Mouse (Mus musculus): ENCODE measurements around the gene Mfrp. TPM values are rescaled to one million over a fixed set of nuclear protein-coding genes. Genes with fewer than 3 reads are reported as not detected.
A peak's percentile ranks its signal among the peaks of the same experiment; 100 is the strongest.

The Mfrp gene
- polyA plus RNA-seq, 1 experiment from 2014 or later: 0.21 TPM

DNA sequence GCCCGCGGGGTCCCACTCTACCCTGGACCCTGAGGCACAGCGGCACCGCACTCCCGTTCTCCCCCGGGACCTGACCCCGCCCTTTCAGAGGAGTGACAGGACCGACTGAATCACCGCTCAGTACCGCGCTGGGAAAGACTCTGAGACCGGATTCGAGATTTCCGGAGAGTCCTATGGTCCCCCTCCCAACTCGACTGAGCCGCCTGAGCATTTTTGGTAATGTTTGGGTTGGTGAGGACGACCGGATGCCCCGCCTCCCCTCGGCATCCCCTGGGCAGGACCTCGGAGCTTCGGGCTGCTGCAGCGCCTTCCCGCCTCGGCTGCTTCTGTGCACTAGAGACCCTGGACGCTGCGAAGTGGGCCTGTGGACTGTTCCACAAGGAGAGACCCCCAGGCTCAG lies 28.5 kb downstream of the Mfrp start:
- Histone ChIP-seq H3K27ac (peak overlapping the region; percentile 91), H3K4me1 (peaks cover 64% of the 10 kb centered on the region), H3K9me3 (no peaks in the 10 kb centered on the region), H3K36me3 (no peaks in the 10 kb centered on the region), H3K4me3 (peak overlapping the region; percentile 63), H3K27me3 (ENCODE audit: insufficient read depth, poor library complexity, severe bottlenecking) (peaks cover 38% of the 10 kb centered on the region)
- DNase-seq (ENCODE audit: low spot score): peak; percentile 88
- under 1% methylated on average over 27 of the region's 27 CpGs for WGBS

DNA sequence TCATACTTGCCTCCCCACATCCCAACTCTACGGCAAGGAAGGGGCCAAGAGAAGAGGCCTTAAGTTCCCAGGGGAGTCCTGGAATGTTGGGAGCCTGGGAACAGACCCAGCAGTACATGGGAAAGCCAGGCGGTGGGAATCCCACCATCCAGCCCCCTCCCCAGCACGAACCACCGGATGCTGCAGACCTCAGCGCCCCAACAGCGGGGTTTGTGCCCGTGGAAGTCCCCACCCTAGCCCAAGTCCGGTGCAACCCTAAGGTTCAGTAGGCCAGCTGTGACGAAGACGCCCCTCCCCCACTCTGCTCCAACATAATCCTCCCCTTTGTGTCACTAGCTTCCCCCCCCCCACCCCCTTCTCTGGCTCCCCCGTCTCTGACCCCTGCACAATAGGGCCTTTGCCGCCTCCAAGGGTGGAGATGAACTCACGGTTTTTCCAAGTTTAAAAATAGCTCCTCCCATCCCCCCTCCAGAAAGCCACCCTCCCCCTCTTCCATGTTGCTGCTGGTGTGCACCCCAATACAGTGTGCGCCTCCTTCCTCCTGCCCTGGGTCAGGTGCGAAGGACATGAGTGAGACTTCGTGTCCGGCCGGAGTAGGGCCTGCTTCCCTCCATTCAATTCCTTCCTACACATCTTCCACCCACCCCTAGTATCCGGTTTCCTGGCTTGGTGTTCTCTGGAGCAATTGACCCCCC lies 29.2 kb downstream of the Mfrp start:
- peak; percentile 80 for DNase-seq (ENCODE audit: low spot score)
- H3K27ac ChIP-seq: peak overlapping the region; percentile 91
- H3K27me3 ChIP-seq (ENCODE audit: insufficient read depth, poor library complexity, severe bottlenecking): peaks cover 45% of the 10 kb centered on the region
- no peaks in the 10 kb centered on the region for H3K36me3 ChIP-seq
- no peaks in the 10 kb centered on the region for H3K9me3 ChIP-seq
- H3K4me1 ChIP-seq: peaks cover 68% of the 10 kb centered on the region
- WGBS: 11% methylated on average over 19 of the region's 19 CpGs
- H3K4me3 ChIP-seq: peak overlapping the region; percentile 63

DNA sequence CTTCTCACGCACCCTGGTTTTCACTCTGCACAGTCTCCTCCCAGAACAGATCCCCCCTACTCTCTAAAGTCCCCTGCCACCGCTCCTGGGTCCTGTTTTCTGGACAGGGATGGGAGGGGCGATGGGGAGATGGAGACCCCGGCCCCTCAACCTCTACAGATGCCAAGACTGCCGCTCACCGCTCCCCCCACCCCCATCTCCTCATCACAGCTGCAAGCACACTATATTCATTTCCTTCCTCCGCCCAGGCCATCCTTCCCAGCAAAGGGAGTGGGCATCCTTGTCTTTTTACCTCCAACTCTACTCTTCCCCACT lies 29.7 kb downstream of the Mfrp start:
- Histone ChIP-seq H3K4me1 (peaks cover 70% of the 10 kb centered on the region), H3K4me3 (0 out of 2 replicates have a peak overlapping the region, but pooled peaks have one; percentile 5), H3K9me3 (no peaks in the 10 kb centered on the region), H3K27ac (peak overlapping the region; percentile 91), H3K27me3 (ENCODE audit: insufficient read depth, poor library complexity, severe bottlenecking) (peaks cover 50% of the 10 kb centered on the region), H3K36me3 (no peaks in the 10 kb centered on the region; the same call in 1 of the 2 replicates)
- DNase-seq (ENCODE audit: low spot score): no peak
- 34% methylated on average over 7 of the region's 7 CpGs for WGBS

DNA sequence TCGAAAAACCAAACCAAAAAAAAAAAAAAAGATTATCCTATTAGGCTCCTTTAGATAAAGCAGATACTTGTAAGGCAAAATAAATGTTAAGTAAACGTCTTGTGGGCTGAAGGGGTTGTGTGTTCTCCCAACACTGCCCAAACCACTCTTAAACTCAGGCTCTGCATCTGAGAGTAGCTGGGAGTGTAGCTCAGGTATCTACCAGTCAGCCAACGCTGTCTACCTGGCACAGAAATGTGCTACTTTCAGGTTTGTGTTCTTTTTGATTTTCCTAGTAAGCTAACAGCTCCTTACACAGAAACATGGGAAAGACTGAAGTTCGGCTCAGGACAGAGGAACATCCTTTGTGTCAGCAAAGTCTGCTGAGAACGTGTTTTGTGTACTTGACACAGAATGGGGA lies 30.7 kb downstream of the Mfrp start:
- 61% methylated on average over 5 of the region's 5 CpGs for WGBS
- peak overlapping the region; percentile 45; the same call in 1 of the 2 replicates for H3K27ac ChIP-seq
- H3K27me3 ChIP-seq (ENCODE audit: insufficient read depth, poor library complexity, severe bottlenecking): peaks cover 59% of the 10 kb centered on the region
- DNase-seq (ENCODE audit: low spot score): no peak
- peaks cover 73% of the 10 kb centered on the region for H3K4me1 ChIP-seq
- H3K36me3 ChIP-seq: peaks cover 9% of the 10 kb centered on the region
- H3K9me3 ChIP-seq: no peaks in the 10 kb centered on the region
- H3K4me3 ChIP-seq: no peak overlapping the region

DNA sequence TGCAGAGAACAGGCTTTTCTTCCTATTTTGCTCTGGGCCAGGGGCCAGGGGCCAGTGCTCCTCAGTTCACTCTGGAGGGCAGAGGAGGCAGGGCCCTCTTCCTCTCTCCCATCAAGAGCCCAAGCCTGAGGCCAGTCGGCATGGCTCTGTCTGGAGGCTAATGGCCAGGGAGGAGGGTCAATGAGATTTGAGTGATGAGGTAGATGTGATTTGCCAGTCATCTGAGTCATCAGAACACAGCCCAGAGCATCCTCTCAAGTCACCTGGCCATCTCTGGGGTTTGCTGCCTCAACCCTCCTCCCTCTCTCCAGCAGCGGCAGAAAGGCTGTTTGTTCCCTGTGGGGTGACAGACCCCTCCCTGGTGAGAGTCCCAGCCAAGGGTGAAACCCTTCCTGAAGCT lies 31.8 kb downstream of the Mfrp start:
- peak overlapping the region; percentile 83 for H3K4me3 ChIP-seq
- peaks cover 70% of the 10 kb centered on the region for H3K4me1 ChIP-seq
- 20% methylated on average over 2 of the region's 2 CpGs for WGBS
- H3K27me3 ChIP-seq (ENCODE audit: insufficient read depth, poor library complexity, severe bottlenecking): peaks cover 60% of the 10 kb centered on the region
- DNase-seq (ENCODE audit: low spot score): no peak
- no peaks in the 10 kb centered on the region for H3K9me3 ChIP-seq
- peaks cover 18% of the 10 kb centered on the region for H3K36me3 ChIP-seq
- peak overlapping the region; percentile 91; the same call in 1 of the 2 replicates for H3K27ac ChIP-seq

DNA sequence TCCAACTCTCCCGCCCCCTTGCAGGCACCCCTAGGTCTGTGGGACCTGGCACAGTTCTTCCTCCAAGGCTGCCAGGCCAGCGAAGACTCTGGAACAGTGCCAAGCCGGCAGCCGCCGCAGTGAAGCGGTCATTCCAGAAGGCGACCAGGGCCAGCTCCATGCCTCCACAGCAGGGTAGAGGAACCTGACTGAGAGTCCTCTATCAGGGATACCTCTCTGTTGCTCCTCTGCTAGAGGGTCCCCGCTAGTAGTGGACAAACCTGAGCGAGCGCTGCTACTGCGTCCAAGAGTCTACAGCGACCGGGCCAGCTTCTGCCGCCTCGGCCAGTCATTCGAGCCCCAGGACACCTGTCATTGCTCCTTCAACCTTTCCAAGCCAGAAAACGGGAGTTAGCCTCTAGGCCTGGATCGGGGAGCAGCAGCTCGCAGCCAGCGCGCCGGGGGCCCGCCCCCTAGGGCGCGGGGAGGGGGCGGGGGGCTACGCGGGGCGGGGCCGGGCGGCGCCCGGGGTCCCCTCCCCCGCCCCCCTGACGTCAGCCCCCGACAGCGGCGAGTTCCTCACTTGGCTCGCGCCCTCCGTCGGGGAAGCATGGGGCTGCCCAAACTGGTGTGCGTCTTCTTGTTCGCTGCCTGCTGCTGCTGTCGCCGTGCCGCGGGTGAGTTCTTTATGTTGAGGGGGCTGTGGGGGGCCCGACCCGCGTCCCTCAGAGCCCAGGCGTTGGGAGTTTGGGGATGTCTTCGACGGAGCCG lies 32.7 kb downstream of the Mfrp start, which contains the start of gene Mcam:
Mcam (plus strand) TSS at position 369 of the 750 bp plus-strand sequence.
- peak within 1 kb of the TSS; percentile 83 for H3K4me3 ChIP-seq
- H3K27me3 ChIP-seq (ENCODE audit: insufficient read depth, poor library complexity, severe bottlenecking): peaks cover 60% of the 10 kb centered on the region
- peak within 1 kb of the TSS; percentile 91 for H3K27ac ChIP-seq
- no peaks in the 10 kb centered on the region for H3K9me3 ChIP-seq
- 1% methylated on average over 49 of the region's 55 CpGs for WGBS
- H3K36me3 ChIP-seq: peaks cover 27% of the 10 kb centered on the region
- H3K4me1 ChIP-seq: peaks cover 71% of the 10 kb centered on the region
- DNase-seq (ENCODE audit: low spot score): peak; percentile 83

DNA sequence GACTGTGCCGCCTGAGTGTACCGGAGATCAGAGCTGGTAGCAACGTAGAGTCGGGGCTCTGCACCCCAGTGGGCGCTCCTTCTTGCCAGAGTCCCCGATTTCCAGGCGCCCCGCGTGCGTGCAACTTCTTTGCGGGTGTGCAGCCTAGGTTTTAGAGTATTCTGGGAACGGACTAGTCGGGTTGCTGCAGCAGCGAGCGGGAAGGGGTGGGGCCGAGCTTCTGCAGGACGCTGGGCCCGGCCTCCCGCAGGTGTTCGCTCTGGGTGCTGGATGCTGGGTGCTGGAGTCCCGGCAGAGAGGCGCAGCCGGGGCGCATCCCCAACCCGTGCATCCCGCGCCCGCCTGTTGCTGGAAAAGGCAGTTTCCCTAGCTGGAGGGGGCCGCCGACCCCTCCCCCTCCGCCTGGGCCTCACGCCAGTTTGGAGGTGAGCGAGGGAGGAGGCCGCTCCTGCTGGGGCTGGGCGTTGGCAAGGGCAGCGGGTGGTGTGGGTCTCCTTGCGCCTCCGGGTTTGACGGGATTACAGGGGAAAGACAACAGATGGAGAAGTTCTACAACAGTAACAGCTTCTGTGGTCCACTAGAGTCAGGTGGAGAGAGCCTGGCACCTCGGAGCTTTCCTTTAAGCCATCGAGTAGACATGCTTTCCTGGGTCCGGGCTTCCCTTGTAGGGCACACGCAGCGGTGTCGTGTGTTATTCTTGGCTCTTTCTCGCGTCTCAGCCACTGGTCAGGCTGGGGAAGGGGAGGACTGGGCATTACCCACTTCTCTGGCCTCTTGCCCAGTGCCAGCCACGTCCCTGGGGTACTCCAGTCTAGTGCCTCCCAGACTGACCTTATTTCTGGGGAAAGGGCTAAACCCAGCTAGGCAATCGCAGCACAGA lies 33.6 kb downstream of the Mfrp start:
- Histone ChIP-seq H3K4me1 (peaks cover 69% of the 10 kb centered on the region), H3K27ac (peak overlapping the region; percentile 91)

DNA sequence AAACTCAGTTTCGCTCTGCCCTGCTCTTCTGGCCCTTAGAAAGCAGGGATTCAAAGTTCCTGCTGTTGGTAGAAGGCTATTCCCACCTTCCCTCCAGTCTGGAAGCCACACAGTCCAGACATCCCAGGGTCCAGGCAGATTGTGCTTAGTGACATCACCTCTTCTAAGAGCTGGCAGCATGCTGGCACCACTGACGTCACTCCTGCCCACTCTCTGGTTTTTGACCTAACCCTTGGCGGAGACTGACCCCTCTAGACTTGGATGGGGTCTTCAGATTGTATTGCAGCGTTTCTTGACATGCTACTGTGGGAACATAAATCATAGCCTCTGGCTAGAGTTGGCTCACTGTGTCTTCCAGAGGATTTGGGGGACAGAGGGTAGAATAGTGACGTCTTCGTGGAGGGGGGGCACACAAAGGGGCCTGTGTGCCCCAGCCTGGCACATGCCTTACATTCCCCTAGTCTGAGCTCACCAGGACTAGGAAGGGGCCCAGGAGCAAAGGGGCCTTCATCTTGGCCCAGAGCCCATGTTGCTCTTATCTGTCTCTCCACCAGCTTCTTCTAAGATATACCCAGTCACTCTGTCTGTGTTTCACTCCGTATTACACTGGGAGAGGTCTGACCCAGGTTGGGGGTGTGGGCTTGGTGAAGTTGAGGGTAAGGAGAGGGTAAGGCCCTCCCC lies 34.3 kb downstream of the Mfrp start:
- DNase-seq (ENCODE audit: low spot score): no peak
- Histone ChIP-seq H3K4me3 (peak overlapping the region; percentile 83), H3K27me3 (ENCODE audit: insufficient read depth, poor library complexity, severe bottlenecking) (peaks cover 58% of the 10 kb centered on the region), H3K36me3 (peaks cover 43% of the 10 kb centered on the region), H3K4me1 (peaks cover 64% of the 10 kb centered on the region), H3K9me3 (no peaks in the 10 kb centered on the region), H3K27ac (peak overlapping the region; percentile 91)
- WGBS: 37% methylated on average over 7 of the region's 7 CpGs

More for the DNA sequence above, 33.6 kb downstream of the Mfrp start:
- Histone ChIP-seq H3K36me3 (peaks cover 36% of the 10 kb centered on the region), H3K9me3 (no peaks in the 10 kb centered on the region), H3K27me3 (ENCODE audit: insufficient read depth, poor library complexity, severe bottlenecking) (peaks cover 60% of the 10 kb centered on the region), H3K4me3 (peak overlapping the region; percentile 83)
- DNase-seq (ENCODE audit: low spot score): no peak
- WGBS: 2% methylated on average over 48 of the region's 49 CpGs

DNA sequence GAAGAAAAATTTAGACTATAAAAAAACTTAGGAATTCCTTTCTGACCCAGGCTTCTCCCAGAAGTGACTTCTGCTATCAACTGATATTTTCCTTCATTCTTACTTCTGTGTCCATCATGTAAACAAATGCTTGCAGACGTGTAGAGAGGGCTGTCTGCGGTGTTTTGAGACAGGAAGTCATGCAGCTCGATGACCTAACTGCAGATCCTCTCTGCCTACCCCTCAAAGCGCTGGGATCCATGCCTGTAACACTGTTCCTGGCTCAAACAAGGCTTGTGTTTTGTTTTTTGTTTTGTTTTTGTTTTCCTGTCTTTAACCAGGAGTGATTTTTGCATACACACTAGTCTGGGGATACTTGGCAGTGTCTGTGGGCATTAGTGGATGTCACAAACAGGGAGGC lies 36.3 kb downstream of the Mfrp start:
- peaks cover 44% of the 10 kb centered on the region for H3K27me3 ChIP-seq (ENCODE audit: insufficient read depth, poor library complexity, severe bottlenecking)
- no peak for DNase-seq (ENCODE audit: low spot score)
- no peaks in the 10 kb centered on the region for H3K9me3 ChIP-seq
- H3K27ac ChIP-seq: no peak overlapping the region
- H3K36me3 ChIP-seq: peaks cover 61% of the 10 kb centered on the region
- H3K4me1 ChIP-seq: peaks cover 57% of the 10 kb centered on the region
- 65% methylated on average over 4 of the region's 4 CpGs for WGBS
- H3K4me3 ChIP-seq: no peak overlapping the region

DNA sequence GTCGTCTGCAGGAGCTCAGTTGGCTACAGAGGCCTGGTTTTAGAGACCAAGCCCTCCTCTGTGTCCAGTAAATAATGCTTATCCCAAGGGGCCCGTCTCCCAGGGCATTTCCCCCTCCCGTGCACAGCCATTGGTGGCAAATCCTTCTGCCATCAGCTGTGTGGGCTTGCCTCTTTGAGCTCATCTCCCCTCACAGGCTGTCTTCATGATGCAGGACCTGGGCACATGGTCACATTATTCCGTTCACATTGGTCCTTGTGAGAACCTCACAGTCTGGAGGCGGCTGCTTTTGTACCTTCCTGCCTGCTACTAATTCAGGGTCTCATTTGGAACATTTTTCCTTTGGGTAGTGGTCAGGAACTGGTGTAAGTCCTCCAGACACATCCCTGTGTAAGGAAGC lies 40.4 kb downstream of the Mfrp start:
- Histone ChIP-seq H3K4me1 (peaks cover 26% of the 10 kb centered on the region), H3K4me3 (no peak overlapping the region), H3K36me3 (peaks cover 86% of the 10 kb centered on the region), H3K27ac (no peak overlapping the region), H3K9me3 (no peaks in the 10 kb centered on the region), H3K27me3 (ENCODE audit: insufficient read depth, poor library complexity, severe bottlenecking) (0 out of 2 replicates have a peak, but pooled peaks cover 3% of the 10 kb centered on the region)
- DNase-seq (ENCODE audit: low spot score): no peak
- 64% methylated on average over 5 of the region's 5 CpGs for WGBS

DNA sequence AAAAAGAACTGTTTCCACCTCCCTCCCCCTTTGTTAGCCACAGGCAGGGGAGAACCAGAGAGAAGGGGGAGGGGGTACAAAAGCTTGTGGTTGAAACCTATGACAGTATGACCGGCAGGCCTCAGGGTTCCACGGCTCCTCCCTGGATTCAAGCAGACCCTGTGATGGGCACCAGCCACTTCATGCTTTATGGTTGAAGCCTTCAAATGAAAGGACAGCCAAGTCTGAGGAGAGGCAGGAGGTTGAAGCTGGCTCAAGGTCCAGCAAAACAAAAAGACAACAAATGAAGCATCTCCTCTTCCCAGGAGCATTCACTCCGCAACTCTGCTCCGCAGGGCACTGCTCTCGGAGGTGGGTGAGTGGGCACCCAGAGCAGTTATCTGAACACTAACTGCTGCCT lies 41.9 kb downstream of the Mfrp start:
- WGBS: 83% methylated on average over 5 of the region's 5 CpGs
- H3K27me3 ChIP-seq (ENCODE audit: insufficient read depth, poor library complexity, severe bottlenecking): no peaks in the 10 kb centered on the region
- no peaks in the 10 kb centered on the region for H3K9me3 ChIP-seq
- peaks cover 75% of the 10 kb centered on the region for H3K36me3 ChIP-seq
- DNase-seq (ENCODE audit: low spot score): no peak
- H3K27ac ChIP-seq: no peak overlapping the region
- no peak overlapping the region for H3K4me3 ChIP-seq
- H3K4me1 ChIP-seq: peaks cover 25% of the 10 kb centered on the region

DNA sequence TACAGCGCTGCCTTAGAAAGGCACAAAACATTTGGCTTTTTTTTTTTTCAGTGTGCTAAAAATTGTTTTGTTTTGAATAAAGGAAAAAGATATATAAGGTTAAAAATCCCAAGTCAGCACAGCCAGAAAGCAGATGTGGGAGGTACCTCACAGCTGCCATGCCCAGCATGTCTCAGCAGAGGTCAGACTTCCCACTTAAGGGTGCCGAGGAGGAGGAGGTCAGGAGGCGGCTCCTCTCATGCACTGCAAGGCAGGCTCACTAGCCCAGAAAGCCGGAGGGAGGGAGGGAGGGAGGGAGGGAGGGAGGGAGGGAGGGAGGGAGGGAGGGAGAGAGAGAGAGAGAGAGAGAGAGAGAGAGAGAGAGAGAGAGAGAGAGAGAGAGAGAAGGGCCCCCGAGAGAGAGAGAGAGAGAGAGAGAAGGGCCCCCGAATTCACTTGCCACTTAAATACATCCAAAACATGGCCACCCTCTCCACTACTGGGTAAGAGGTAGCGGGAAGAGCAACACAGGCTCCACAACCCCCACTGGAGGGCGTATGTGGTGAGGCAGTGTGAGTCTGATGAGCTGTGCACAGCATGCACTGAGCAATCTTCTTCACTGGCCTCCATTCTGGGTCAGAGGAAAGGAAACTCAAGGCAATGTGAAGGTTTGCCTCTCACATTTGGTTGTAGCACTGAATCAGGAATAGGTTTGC lies 42.6 kb downstream of the Mfrp start:
- WGBS: 35% methylated on average over 7 of the region's 8 CpGs
- H3K27ac ChIP-seq: no peak overlapping the region
- peaks cover 75% of the 10 kb centered on the region for H3K36me3 ChIP-seq
- H3K27me3 ChIP-seq (ENCODE audit: insufficient read depth, poor library complexity, severe bottlenecking): no peaks in the 10 kb centered on the region
- no peaks in the 10 kb centered on the region for H3K9me3 ChIP-seq
- DNase-seq (ENCODE audit: low spot score): no peak
- H3K4me3 ChIP-seq: no peak overlapping the region
- peaks cover 20% of the 10 kb centered on the region for H3K4me1 ChIP-seq

Data from heart, embryonic 10.5 days (tissue).